Mouse (Mus musculus): ENCODE measurements around the gene Cacng8.

- TF ChIP-seq CTCF (IDR thresholded peaks at IDR 0.05): peak; percentile 77
- TF ChIP-seq POLR2A (IDR thresholded peaks at IDR 0.05; ENCODE audit: insufficient read depth, low read depth, low read length): no peak
- TF ChIP-seq EP300 (IDR thresholded peaks at IDR 0.05; ENCODE audit: insufficient read depth, low read depth, low read length): no peak
These were observed 13.7 kb upstream of the Cacng8 start for GRCm38 (mm10) chr7:3376831-3377230.
